25 mouse cellular contexts compared by ENCODE assay signal in the genomic region with DNA sequence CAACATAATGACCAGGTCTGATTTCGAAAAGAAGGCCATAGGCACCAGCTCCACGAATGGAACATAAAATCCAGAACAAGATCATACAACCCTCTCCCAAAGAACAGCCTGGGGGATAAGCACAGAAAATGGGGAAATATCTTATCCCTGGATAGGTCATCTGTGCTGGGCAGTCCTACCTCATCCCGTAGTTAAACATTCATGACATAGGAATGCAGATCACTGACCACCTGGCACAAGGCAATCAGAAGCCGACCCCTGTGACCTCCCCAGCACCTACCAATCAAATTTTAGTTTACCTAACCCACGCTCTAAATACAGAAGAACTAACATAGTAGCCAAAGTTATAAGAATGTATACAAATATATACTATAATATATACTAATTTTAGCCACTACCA. TPM values are rescaled to one million over a fixed set of nuclear protein-coding genes. Genes with fewer than 3 reads are reported as not detected.
"Had no signal": no experiment of that assay in that cellular context is flagged by ENCODE, and none has a peak within 500 bp of the region (broad histone marks: within the 10 kb centered on the region; RNA-seq: fewer than 3 reads in every experiment).

No protein-coding gene starts in this region.

- DNase-seq: lung, adult 18-20 months; lung, embryonic 14.5 days; lung, postnatal 10 days; lung, postnatal 4 days; midbrain, embryonic 14.5 days; retina, postnatal 1 day; right cerebral cortex, adult 18-20 months; right cerebral cortex, postnatal 25 days; right cerebral cortex, postnatal 4 days; spleen, adult 18-20 months; thymus, adult 18-20 months; thymus, postnatal 14 days; thymus, postnatal 36 days had no signal

- H3K4me3 ChIP-seq: midbrain, embryonic 10.5 days; midbrain, embryonic 12.5 days; myocyte; neural tube, embryonic 13.5 days; neural tube, embryonic 15.5 days had no signal

- H3K9me3 ChIP-seq: midbrain, embryonic 10.5 days; midbrain, embryonic 12.5 days; neural tube, embryonic 13.5 days; neural tube, embryonic 15.5 days had no signal

- ATAC-seq: midbrain, embryonic 16.5 days had no signal

- H3K36me3 ChIP-seq: midbrain, embryonic 10.5 days; midbrain, embryonic 12.5 days; neural tube, embryonic 13.5 days; neural tube, embryonic 15.5 days had no signal

- H3K4me1 ChIP-seq: neural tube, embryonic 13.5 days had no signal

- H3K27ac ChIP-seq: midbrain, embryonic 10.5 days; midbrain, embryonic 12.5 days; neural tube, embryonic 13.5 days; neural tube, embryonic 15.5 days had no signal

- H3K9ac ChIP-seq: lung, embryonic 14.5 days; midbrain, embryonic 12.5 days; neural tube, embryonic 13.5 days; neural tube, embryonic 15.5 days had no signal

- H3K27me3 ChIP-seq: midbrain, embryonic 12.5 days; neural tube, embryonic 13.5 days; neural tube, embryonic 15.5 days had no signal

- H3K4me2 ChIP-seq: lung, embryonic 14.5 days; midbrain, embryonic 12.5 days; neural tube, embryonic 13.5 days; neural tube, embryonic 15.5 days had no signal

RNA-seq across cellular contexts. Expression of a gene that starts 57.2 kb away (rescaled TPM):
- polyA plus RNA-seq: lung, embryonic 14.5 days; lung, embryonic 16.5 days; midbrain, embryonic 10.5 days; midbrain, embryonic 12.5 days; midbrain, embryonic 14.5 days; midbrain, embryonic 16.5 days; myocyte; neural tube, embryonic 11.5 days; neural tube, embryonic 13.5 days; neural tube, embryonic 15.5 days; small intestine, adult 2 months; stomach, embryonic 14.5 days; stomach, embryonic 16.5 days; thymus, postnatal 0 days had no signal
